9 mouse cellular contexts compared by ENCODE assay signal in genomic region chr5:36597653-36598052, GRCm38 (mm10). TPM values are rescaled to one million over a fixed set of nuclear protein-coding genes. Genes with fewer than 3 reads are reported as not detected.
DNase-seq lines count a peak whose midpoint lies in the region; ATAC-seq and TF ChIP-seq lines count a peak whose summit lies in the region.
"Had no signal": no experiment of that assay in that cellular context is flagged by ENCODE, and none has a peak within 500 bp of the region (broad histone marks: within the 10 kb centered on the region; RNA-seq: fewer than 3 reads in every experiment).

No protein-coding gene starts in this region.

- 8% methylated on average over 4 of the region's 4 CpGs for WGBS in liver, embryonic 14.5 days (ENCODE audit: insufficient replicate concordance)

- no peak overlapping the region for H3K4me3 ChIP-seq in layer of hippocampus, adult 2 months
- no peak overlapping the region for H3K4me3 ChIP-seq in liver, embryonic 14.5 days (ENCODE audit: insufficient read depth in 1 of 2, low read depth in 2 of 2, low read length in 2 of 2)
- H3K4me3 ChIP-seq: stomach, embryonic 15.5 days had no signal

- TF ChIP-seq EP300 in liver, embryonic 14.5 days (IDR thresholded peaks at IDR 0.05; ENCODE audit: low read depth) = no peak

- no peaks in the 10 kb centered on the region for H3K9me3 ChIP-seq in liver, embryonic 14.5 days (ENCODE audit: control insufficient read depth, low read length)
- H3K9me3 ChIP-seq: stomach, embryonic 15.5 days had no signal

- 0 out of 2 replicates have a peak overlapping the region, but pooled peaks have one; percentile 36 for H3K27ac ChIP-seq in layer of hippocampus, adult 2 months
- no peak overlapping the region for H3K27ac ChIP-seq in liver, embryonic 14.5 days
- H3K27ac ChIP-seq: stomach, embryonic 15.5 days had no signal

- no peak overlapping the region for H3K4me2 ChIP-seq in liver, embryonic 14.5 days (ENCODE audit: low read depth)
- H3K4me2 ChIP-seq: stomach, embryonic 15.5 days had no signal

- DNase-seq in cerebellum, adult 9-11 months = no peak
- DNase-seq in layer of hippocampus, adult 2 months (ENCODE audit: low spot score in 2 of 2) = no peak
- no peak for DNase-seq in layer of hippocampus, postnatal 14 days (ENCODE audit: low spot score in 2 of 2)
- no peak for DNase-seq in liver, embryonic 14.5 days (ENCODE audit: low read depth in 3 of 3, low spot score in 3 of 3)
- DNase-seq in thymus, postnatal 36 days = no peak
- no peak for DNase-seq in frontal cortex, adult 2 months (ENCODE audit: extremely low spot score in 1 of 2, low spot score in 1 of 2)

- no peak overlapping the region for H3K9ac ChIP-seq in liver, embryonic 14.5 days (replicated peaks)
- H3K9ac ChIP-seq: stomach, embryonic 15.5 days had no signal

- peak; percentile 58 for TF ChIP-seq CTCF in layer of hippocampus, adult 2 months (conservative IDR thresholded peaks at IDR 0.05)
- peak; percentile 69 for TF ChIP-seq CTCF in liver, embryonic 14.5 days (IDR thresholded peaks at IDR 0.05; ENCODE audit: low read depth)

- peaks cover 23% of the 10 kb centered on the region for H3K36me3 ChIP-seq in liver, embryonic 14.5 days (replicated peaks; ENCODE audit: control insufficient read depth, insufficient read depth, low read depth)

- ATAC-seq in cerebellum, adult (ENCODE audit: insufficient number of reproducible peaks, low FRiP score, low TSS enrichment) = 0 out of 2 replicates have a peak, but pooled peaks have one; percentile 39
- peak; percentile 82 for ATAC-seq in common myeloid progenitor, adult 5-6 weeks (replicated peaks; ENCODE audit: low read depth, poor library complexity, severe bottlenecking)
- peak; percentile 31; the same call in 1 of the 2 replicates for ATAC-seq in liver, embryonic 14.5 days (ENCODE audit: insufficient read depth)

- no peaks in the 10 kb centered on the region for H3K4me1 ChIP-seq in liver, embryonic 14.5 days (replicated peaks; ENCODE audit: control insufficient read depth in 2 of 2, insufficient read depth in 2 of 2, low read length in 1 of 2)
- H3K4me1 ChIP-seq: stomach, embryonic 15.5 days had no signal

- H3K27me3 ChIP-seq in liver, embryonic 14.5 days (ENCODE audit: control insufficient read depth, insufficient read depth, low read length) = no peaks in the 10 kb centered on the region
- H3K27me3 ChIP-seq: stomach, embryonic 15.5 days had no signal

RNA-seq across cellular contexts. Expression of gene Tbc1d14, which starts 4.6 kb away (rescaled TPM):
- 100 to 1,000 TPM; 101 to 105 TPM for total RNA-seq in layer of hippocampus, adult 2 months (2021)
- total RNA-seq in layer of hippocampus, postnatal 14 days (2021) = 100 to 1,000 TPM in 1 of 2 experiments, 10 to 100 TPM in 1; 90.4 to 103 TPM
- total RNA-seq in common myeloid progenitor, adult 5-6 weeks (2017) = 14.1 and 14.8 TPM in 2 replicates
- 8.1 and 8.2 TPM in 2 replicates for polyA plus RNA-seq in liver, embryonic 14.5 days (2012; rRNA removed)
- 6.8 and 8.5 TPM in 2 replicates for polyA plus RNA-seq in liver, embryonic 14.5 days (2014; fragmentation: Nextera tagmentation; extraction: Ambion mirVana)
- polyA plus RNA-seq in frontal cortex, adult 2 months (2012; rRNA removed) = 58.8 and 59.8 TPM in 2 replicates

Comparison
In these comparisons a context has a peak if more than half of its experiments do, and no peak if none do; other contexts are left out.
1. ATAC-seq: peak in every context shown above with its lines; median percentile 82 in common myeloid progenitor, adult 5-6 weeks; 39 in cerebellum, adult; 31 in liver, embryonic 14.5 days.